Mouse (Mus musculus) neural tube, embryonic 12.5 days (tissue): ENCODE measurements around the gene Manbal. TPM values are rescaled to one million over a fixed set of nuclear protein-coding genes. Genes with fewer than 3 reads are reported as not detected.

Experiments
- ATAC-seq: fragments of 200-750 bp; cut with Nextera tagmentation; 2 replicates; pipeline ENCODE4 v1.8.0; 2017; ENCODE audit warnings: low read depth, mild to moderate bottlenecking, moderate TSS enrichment, moderate library complexity; ENCODE audit not compliant: low FRiP score
- H3K27ac ChIP-seq: fragments of 300-500 bp; sonication (generic); 2 replicates; pipeline ENCODE4 v1.5.1; 2016
- H3K27me3 ChIP-seq: fragments of 300-500 bp; sonication (generic); replicated peaks from 2 replicates; pipeline ENCODE4 v1.6.1; 2016; ENCODE audit warnings: mild to moderate bottlenecking
- H3K36me3 ChIP-seq: fragments of 300-500 bp; sonication (generic); 2 replicates; pipeline ENCODE4 v1.6.1; 2016; ENCODE audit warnings: mild to moderate bottlenecking
- H3K4me1 ChIP-seq: fragments of 300-500 bp; sonication (generic); 2 replicates; pipeline ENCODE4 v1.6.1; 2016
- H3K4me2 ChIP-seq: fragments of 300-500 bp; sonication (generic); replicated peaks from 2 replicates; pipeline ENCODE4 v1.6.1; 2016; ENCODE audit warnings: mild to moderate bottlenecking
- H3K4me3 ChIP-seq: fragments of 300-500 bp; sonication (generic); 2 replicates; pipeline ENCODE4 v1.5.1; 2016
- H3K9ac ChIP-seq: fragments of 300-500 bp; sonication (generic); 2 replicates; pipeline ENCODE4 v1.6.1; 2016; ENCODE audit warnings: mild to moderate bottlenecking
- H3K9me3 ChIP-seq: fragments of 300-500 bp; sonication (generic); 2 replicates; pipeline ENCODE4 v1.6.1; 2016; ENCODE audit warnings: mild to moderate bottlenecking
- WGBS: fragments of 180-500 bp; shearing (Covaris S2); methylation state at CpG from one replicate; pipeline ENCODE4 v1.1.7; 2016; 5-methylcytosine and 5-hydroxymethylcytosine counted together
- polyA plus RNA-seq: library from polyadenylated mRNA; unstranded; fragments of >200 nt; fragmentation: Nextera tagmentation; extraction: Ambion mirVana; gene quantifications from 2 replicates; pipeline ENCODE4 v1.2.1, GENCODE M21; 2016

The Manbal gene
- polyA plus RNA-seq, 1 experiment from 2014 or later: 76.8 TPM

DNA sequence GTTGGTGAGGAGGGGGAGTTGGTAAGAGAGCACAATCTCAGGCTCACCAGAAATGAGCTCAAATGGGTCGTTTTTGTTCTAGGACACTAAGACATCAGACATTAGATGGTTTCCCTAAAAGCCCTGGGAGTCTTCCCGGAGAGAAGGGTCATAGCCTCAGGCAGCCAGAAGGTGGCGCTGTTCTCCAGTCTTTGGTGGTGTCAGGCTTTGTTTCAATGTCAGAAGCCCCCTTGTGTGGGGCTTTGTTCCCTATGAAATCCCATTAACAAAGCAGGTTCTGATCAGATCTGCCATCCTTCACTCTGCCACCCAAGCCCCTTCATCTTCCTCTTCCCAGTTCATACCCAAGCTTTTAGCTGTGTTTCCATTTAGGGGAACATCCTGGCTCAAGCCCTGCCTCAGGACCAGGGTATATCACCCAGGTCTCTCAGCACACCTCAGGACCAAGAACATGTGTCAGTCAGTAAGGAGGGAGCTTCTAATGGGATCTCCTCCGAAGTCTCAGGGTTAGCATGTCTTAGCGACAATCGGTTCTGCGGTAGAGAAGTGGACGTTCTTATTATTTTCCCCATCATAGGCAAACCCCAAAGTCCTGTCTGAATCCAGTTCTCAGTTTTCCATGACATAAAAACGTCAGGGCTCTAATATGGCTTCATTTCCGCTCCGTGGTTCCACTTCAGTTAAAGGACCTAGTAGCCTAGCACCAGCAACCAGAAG is 25.7 kb upstream of the Manbal start:
- Histone ChIP-seq H3K36me3 (no peaks in the 10 kb centered on the region), H3K27ac (no peak overlapping the region; the same call in 1 of the 2 replicates), H3K4me3 (no peak overlapping the region), H3K4me1 (peaks cover 36% of the 10 kb centered on the region), H3K9me3 (no peaks in the 10 kb centered on the region), H3K27me3 (no peaks in the 10 kb centered on the region), H3K9ac (peak overlapping the region; percentile 41; the same call in 1 of the 2 replicates), H3K4me2 (no peak overlapping the region)
- WGBS: 45% methylated on average over 11 of the region's 11 CpGs
- peak; percentile 60 for ATAC-seq

DNA sequence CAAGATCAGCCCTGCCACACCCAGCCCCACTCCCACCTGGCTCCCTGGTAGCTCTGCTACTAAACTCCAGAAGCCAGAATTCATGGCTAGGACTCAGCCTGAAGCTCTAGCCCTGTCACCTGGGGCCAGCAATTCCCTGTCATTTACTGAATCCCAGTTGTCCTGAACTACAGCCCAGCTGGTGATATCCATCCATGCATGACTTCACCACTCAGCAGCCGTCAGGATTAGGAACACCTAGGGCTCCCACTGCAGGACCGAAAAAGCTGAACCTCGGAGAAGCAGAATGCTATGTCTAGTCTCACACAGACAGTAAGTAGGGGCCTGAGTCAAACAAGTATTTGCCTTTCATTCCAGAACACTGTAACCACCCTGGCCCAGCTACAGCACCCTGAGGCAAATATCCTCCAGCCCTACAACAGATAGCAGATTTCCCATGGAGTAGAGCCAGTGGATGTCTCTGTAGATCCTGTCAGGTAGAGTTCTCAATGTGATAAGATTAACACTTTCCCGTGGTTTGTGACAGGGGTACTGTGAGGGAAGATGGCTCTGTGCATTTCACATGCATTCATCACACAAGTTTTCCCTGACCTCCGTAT is 25.0 kb upstream of the Manbal start:
- H3K4me1 ChIP-seq: peaks cover 37% of the 10 kb centered on the region
- no peak overlapping the region for H3K4me2 ChIP-seq
- H3K4me3 ChIP-seq: no peak overlapping the region
- H3K9ac ChIP-seq: 0 out of 2 replicates have a peak overlapping the region, but pooled peaks have one; percentile 0
- no peak overlapping the region; the same call in 1 of the 2 replicates for H3K27ac ChIP-seq
- ATAC-seq: no peak
- no peaks in the 10 kb centered on the region for H3K9me3 ChIP-seq
- no peaks in the 10 kb centered on the region for H3K36me3 ChIP-seq
- H3K27me3 ChIP-seq: no peaks in the 10 kb centered on the region
- WGBS: 52% methylated on average over 5 of the region's 5 CpGs

GRCm38 (mm10) chr2:157343337-157343736 is 24.1 kb upstream of the Manbal start:
- Histone ChIP-seq H3K9ac (no peak overlapping the region), H3K36me3 (no peaks in the 10 kb centered on the region), H3K27ac (no peak overlapping the region), H3K4me2 (no peak overlapping the region), H3K4me3 (no peak overlapping the region), H3K27me3 (no peaks in the 10 kb centered on the region), H3K4me1 (peaks cover 44% of the 10 kb centered on the region), H3K9me3 (no peaks in the 10 kb centered on the region)
- ATAC-seq: no peak
- 54% methylated on average over 6 of the region's 6 CpGs for WGBS

GRCm38 (mm10) chr2:157347361-157348159 is 19.8 kb upstream of the Manbal start, which contains the start of gene Ghrh:
TSS of gene Ghrh (minus strand) at chr2:157347506.
- peak within 1 kb of the TSS; percentile 45; the same call in 1 of the 2 replicates for H3K9ac ChIP-seq
- no peaks in the 10 kb centered on the region for H3K9me3 ChIP-seq
- 61% methylated on average over 26 of the region's 26 CpGs for WGBS
- peak within 1 kb of the TSS; percentile 63; the same call in 1 of the 2 replicates for H3K27ac ChIP-seq
- H3K4me3 ChIP-seq: no peak within 1 kb of the TSS
- peak; percentile 49 for ATAC-seq
- no peak within 1 kb of the TSS for H3K4me2 ChIP-seq
- peaks cover 23% of the 10 kb centered on the region for H3K4me1 ChIP-seq
- H3K27me3 ChIP-seq: no peaks in the 10 kb centered on the region
- no peaks in the 10 kb centered on the region for H3K36me3 ChIP-seq

DNA sequence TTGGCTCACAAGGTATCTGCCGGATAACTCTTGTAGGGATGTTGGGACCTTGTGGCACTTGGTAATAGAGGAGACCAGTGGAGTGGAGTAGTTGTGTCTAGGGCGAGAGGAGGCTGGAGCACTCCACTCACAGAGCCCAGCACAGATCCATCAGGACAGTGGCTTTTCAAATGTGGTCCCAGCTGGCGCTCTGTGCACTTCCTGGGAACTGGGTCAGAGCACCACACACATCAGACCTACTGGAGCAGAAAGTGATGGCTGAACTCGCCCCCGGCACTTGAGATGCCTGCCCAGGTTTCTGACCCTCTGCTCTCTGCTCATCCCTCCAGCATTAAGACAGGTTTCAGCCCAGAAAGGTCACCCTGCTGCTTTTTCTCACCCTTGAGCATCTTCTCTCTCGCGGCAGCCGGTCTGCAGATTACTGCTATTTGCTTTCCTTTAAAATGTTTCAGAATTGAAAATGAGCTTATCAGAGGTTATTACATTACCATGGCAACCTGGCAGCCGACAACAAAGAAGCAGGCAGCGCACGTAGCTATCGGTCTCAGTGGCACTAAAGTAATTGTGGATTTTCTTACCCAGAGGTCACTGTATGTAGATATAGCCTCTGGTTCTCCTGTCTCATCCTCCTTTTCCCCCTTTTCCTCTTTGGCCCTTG is 18.1 kb upstream of the Manbal start:
- H3K27me3 ChIP-seq: no peaks in the 10 kb centered on the region
- H3K9ac ChIP-seq: no peak overlapping the region
- H3K36me3 ChIP-seq: no peaks in the 10 kb centered on the region
- WGBS: 50% methylated on average over 12 of the region's 12 CpGs
- peak overlapping the region; percentile 53; the same call in 1 of the 2 replicates for H3K27ac ChIP-seq
- no peaks in the 10 kb centered on the region for H3K9me3 ChIP-seq
- peaks cover 18% of the 10 kb centered on the region for H3K4me1 ChIP-seq
- no peak overlapping the region for H3K4me3 ChIP-seq
- ATAC-seq: no peak
- H3K4me2 ChIP-seq: 0 out of 2 replicates have a peak overlapping the region, but pooled peaks have one; percentile 16

DNA sequence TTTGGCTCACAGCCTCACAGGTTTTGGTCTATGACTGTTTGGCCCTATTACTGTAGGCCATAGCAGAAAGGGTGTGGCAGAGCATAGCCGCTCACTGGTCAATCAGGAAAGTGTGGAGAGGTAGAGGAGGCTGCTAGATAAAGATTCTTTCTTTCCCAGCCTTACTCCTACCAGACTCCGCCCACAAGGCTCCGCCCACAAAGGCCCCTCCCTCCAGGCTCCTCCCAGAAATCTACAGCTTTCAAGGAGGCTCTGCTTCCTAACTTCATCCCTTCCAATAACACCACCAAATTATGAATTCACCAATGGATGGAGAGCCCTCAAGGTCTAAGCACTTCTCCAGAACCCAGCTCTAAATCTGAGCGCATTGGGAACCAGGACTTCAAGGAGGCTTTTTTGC is 14.2 kb upstream of the Manbal start:
- Histone ChIP-seq H3K4me1 (peaks cover 9% of the 10 kb centered on the region), H3K9me3 (no peaks in the 10 kb centered on the region), H3K36me3 (no peaks in the 10 kb centered on the region), H3K9ac (no peak overlapping the region), H3K27me3 (no peaks in the 10 kb centered on the region), H3K4me3 (no peak overlapping the region), H3K27ac (no peak overlapping the region), H3K4me2 (no peak overlapping the region)
- 79% methylated on average over 4 of the region's 4 CpGs for WGBS
- no peak for ATAC-seq

DNA sequence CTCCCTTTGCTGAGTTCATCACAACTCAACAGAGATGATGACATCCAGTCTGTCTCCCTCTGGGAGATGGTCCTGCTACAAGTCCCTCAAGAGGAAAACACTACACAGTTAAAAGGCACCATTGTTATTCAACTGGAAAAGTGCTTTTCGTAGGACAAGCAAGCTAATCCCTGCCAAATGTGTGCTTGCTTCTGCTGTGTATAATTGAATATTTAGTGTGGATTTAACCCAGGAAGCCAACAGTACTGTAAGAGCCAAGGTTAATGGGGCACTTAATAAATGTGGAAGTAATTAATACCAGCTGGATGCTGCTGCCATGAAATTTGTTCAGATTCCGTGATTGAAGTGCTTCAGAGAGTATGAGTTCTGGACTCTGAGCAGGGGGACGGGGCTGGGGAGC is 13.3 kb upstream of the Manbal start:
- peaks cover 2% of the 10 kb centered on the region; the same call in 1 of the 2 replicates for H3K4me1 ChIP-seq
- H3K9ac ChIP-seq: no peak overlapping the region
- no peak overlapping the region for H3K27ac ChIP-seq
- H3K4me2 ChIP-seq: no peak overlapping the region
- H3K27me3 ChIP-seq: no peaks in the 10 kb centered on the region
- no peaks in the 10 kb centered on the region for H3K36me3 ChIP-seq
- no peak for ATAC-seq
- 59% methylated on average over 3 of the region's 3 CpGs for WGBS
- no peaks in the 10 kb centered on the region for H3K9me3 ChIP-seq
- no peak overlapping the region for H3K4me3 ChIP-seq

DNA sequence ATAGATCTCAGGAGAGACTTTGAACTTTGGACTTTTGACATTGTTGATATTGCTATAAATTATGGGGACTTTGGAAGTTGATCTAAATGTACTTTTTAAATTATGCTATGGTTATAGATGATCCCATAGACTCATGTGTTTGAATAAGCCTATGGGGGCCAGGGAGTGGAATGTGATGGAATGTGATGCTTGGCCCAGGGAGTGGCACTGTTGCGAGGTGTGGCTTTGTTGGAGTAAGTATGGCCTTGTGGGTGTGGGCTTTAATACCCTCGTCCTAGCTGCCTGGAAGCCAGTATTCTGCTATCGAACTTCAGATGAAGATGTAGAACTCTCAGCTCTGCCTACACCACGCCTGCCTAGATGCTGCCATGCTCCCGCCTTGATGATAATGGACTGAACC is 7.4 kb upstream of the Manbal start:
- no peaks in the 10 kb centered on the region for H3K4me1 ChIP-seq
- 87% methylated on average over 5 of the region's 5 CpGs for WGBS
- H3K9me3 ChIP-seq: no peaks in the 10 kb centered on the region
- no peak overlapping the region for H3K9ac ChIP-seq
- H3K4me3 ChIP-seq: no peak overlapping the region
- H3K4me2 ChIP-seq: no peak overlapping the region
- H3K36me3 ChIP-seq: no peaks in the 10 kb centered on the region
- no peak overlapping the region for H3K27ac ChIP-seq
- no peaks in the 10 kb centered on the region for H3K27me3 ChIP-seq
- ATAC-seq: no peak

- ATAC-seq: no peak
- Histone ChIP-seq H3K9ac (no peak overlapping the region), H3K27ac (no peak overlapping the region), H3K4me1 (peaks cover 3% of the 10 kb centered on the region), H3K4me2 (no peak overlapping the region), H3K36me3 (no peaks in the 10 kb centered on the region), H3K27me3 (no peaks in the 10 kb centered on the region), H3K9me3 (no peaks in the 10 kb centered on the region), H3K4me3 (no peak overlapping the region)
- WGBS: 87% methylated on average over 3 of the region's 3 CpGs
Measured at GRCm38 (mm10) chr2:157363031-157363430, 4.4 kb upstream of the Manbal start.

DNA sequence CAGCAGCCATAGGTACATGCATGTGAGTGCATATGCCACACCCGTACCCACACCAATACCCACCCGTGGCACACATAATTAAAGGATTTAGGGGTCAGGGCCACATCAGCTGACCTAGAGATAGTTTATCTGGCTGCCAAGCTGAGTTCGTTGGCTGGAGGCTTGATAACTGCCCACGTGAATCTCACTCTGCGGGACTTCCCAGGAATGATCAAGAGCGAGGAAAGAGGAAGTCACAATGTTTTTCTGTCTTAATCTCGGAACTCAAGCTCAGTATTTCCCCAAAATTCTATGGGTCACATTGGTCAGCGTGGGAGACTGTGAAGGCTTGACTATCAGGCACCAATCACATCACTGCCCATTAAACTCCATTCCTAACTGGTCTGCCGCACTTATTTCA is 632 bp upstream of the Manbal start:
- peaks cover 13% of the 10 kb centered on the region for H3K4me1 ChIP-seq
- 0 out of 2 replicates have a peak overlapping the region, but pooled peaks have one; percentile 87 for H3K9ac ChIP-seq
- no peak for ATAC-seq
- H3K4me3 ChIP-seq: no peak overlapping the region
- no peaks in the 10 kb centered on the region for H3K36me3 ChIP-seq
- H3K27ac ChIP-seq: no peak overlapping the region
- 92% methylated on average over 9 of the region's 9 CpGs for WGBS
- H3K4me2 ChIP-seq: peak overlapping the region; percentile 90
- H3K9me3 ChIP-seq: no peaks in the 10 kb centered on the region
- H3K27me3 ChIP-seq: no peaks in the 10 kb centered on the region

DNA sequence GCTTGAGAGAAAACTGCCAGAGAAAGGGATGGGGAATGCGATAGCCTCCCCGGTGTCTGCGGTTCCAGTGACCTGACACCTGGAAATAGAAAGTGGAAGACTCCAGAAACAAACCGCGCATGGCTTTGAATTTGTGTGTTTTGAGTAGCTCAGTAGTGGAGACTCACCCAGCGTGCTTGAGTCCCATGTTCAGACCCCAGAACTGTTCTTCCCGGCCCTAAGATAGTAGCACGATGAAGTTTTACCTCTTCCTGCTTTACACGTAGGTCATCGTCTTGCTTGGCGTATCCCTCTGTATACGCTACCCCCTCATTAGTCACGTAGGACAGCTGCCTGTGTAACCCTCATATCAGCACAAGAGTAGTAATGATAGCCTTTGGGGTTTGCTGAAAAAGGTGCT is 597 bp downstream of the Manbal start:
- Histone ChIP-seq H3K36me3 (no peaks in the 10 kb centered on the region), H3K27me3 (no peaks in the 10 kb centered on the region), H3K9ac (peak overlapping the region; percentile 87), H3K4me2 (peak overlapping the region; percentile 90), H3K4me1 (peaks cover 13% of the 10 kb centered on the region), H3K27ac (peak overlapping the region; percentile 75), H3K9me3 (no peaks in the 10 kb centered on the region), H3K4me3 (peak overlapping the region; percentile 81)
- WGBS: 9% methylated on average over 13 of the region's 13 CpGs
- peak; percentile 30; the same call in 1 of the 2 replicates for ATAC-seq
